Mouse (Mus musculus) lung, postnatal 4 days (tissue): Measurements from ENCODE around the gene Fkbp11.

Experiments used
- DNase-seq, 2 experiments: peaks; one replicate each; pipeline ENCODE4 v3.0.0; 2021

Gene Fkbp11

GRCm38 (mm10) chr15:98727443-98728321 lies at the start of gene Fkbp11:
Fkbp11 (minus strand) TSS chr15:98728198.
- DNase-seq: peak; percentile 74 to 76

GRCm38 (mm10) chr15:98777762-98778161 lies 49.8 kb upstream of the Fkbp11 start, which contains the start of gene Wnt10b:
Wnt10b (minus strand) TSS chr15:98778150.
- peak in 1 of 2 experiments; percentile 28 for DNase-seq

- DNase-seq: no peak
These were observed 49.1 kb upstream of the Fkbp11 start for GRCm38 (mm10) chr15:98777005-98777616.

- peak; percentile 44 to 58 for DNase-seq
These were observed 48.4 kb upstream of the Fkbp11 start for GRCm38 (mm10) chr15:98776280-98777004.

GRCm38 (mm10) chr15:98775533-98775932 lies 47.5 kb upstream of the Fkbp11 start:
- no peak for DNase-seq

GRCm38 (mm10) chr15:98774096-98774495 lies 46.1 kb upstream of the Fkbp11 start:
- no peak for DNase-seq

GRCm38 (mm10) chr15:98772511-98773211 lies 44.7 kb upstream of the Fkbp11 start:
- peak in 1 of 2 experiments; percentile 34 for DNase-seq

- DNase-seq: no peak
These were observed 43.9 kb upstream of the Fkbp11 start for GRCm38 (mm10) chr15:98771813-98772425.

GRCm38 (mm10) chr15:98768259-98768658 lies 40.3 kb upstream of the Fkbp11 start:
- DNase-seq: no peak

- DNase-seq: no peak
These were observed 37.9 kb upstream of the Fkbp11 start for GRCm38 (mm10) chr15:98765929-98766328.

GRCm38 (mm10) chr15:98762670-98763529 lies 34.9 kb upstream of the Fkbp11 start, which contains the start of gene Arf3:
Arf3 (minus strand) TSS chr15:98763214.
- peak; percentile 97 to 98 for DNase-seq

GRCm38 (mm10) chr15:98762201-98762621 lies 34.2 kb upstream of the Fkbp11 start:
- peak; percentile 84 to 90 for DNase-seq

GRCm38 (mm10) chr15:98754125-98754524 lies 26.1 kb upstream of the Fkbp11 start:
- DNase-seq: no peak

GRCm38 (mm10) chr15:98753021-98753423 lies 25.0 kb upstream of the Fkbp11 start:
- no peak for DNase-seq

GRCm38 (mm10) chr15:98749093-98749492 lies 21.1 kb upstream of the Fkbp11 start:
- DNase-seq: no peak

- no peak for DNase-seq
These were observed 19.3 kb upstream of the Fkbp11 start for GRCm38 (mm10) chr15:98747296-98747695.

GRCm38 (mm10) chr15:98746344-98746965 lies 18.5 kb upstream of the Fkbp11 start:
- DNase-seq: no peak

GRCm38 (mm10) chr15:98743863-98744262 lies 15.9 kb upstream of the Fkbp11 start:
- DNase-seq: peak; percentile 17 to 76

GRCm38 (mm10) chr15:98742766-98743428 lies 14.9 kb upstream of the Fkbp11 start:
- DNase-seq: peak in 1 of 2 experiments; percentile 58

GRCm38 (mm10) chr15:98740219-98740618 lies 12.2 kb upstream of the Fkbp11 start:
- DNase-seq: peak in 1 of 2 experiments; percentile 20
